Mouse (Mus musculus): ENCODE measurements at regions not wholly inside any gene's neighbourhood (a gene's known extent, or its start where the extent isn't known, plus 50 kb on each side); places are given as distances from the start of the nearest gene placed in this dataset. TPM values are rescaled to one million over a fixed set of nuclear protein-coding genes. Genes with fewer than 3 reads are reported as not detected.

DNA sequence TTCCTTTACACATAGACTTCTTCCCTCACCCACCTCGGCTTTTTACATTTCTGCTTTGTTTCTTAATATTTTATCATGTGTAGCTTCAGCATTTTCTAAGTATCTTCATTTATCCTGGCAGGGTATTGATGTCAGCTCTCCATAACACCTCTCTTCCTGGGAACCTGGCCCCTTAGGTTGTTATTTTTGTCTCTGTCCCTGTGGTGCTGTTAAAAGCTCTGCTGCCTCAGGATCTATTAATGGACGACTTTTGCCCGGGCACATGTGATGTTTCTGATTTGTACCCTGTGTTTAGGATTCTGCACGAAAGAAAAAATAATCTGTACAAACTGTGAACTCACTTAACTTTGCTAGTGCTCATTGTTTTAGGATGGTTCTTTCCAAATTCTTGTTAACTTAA is 81.4 kb upstream of the Syt1 start:
- Histone ChIP-seq H3K4me1 (ENCODE audit: insufficient read depth, low read length) (no peaks in the 10 kb centered on the region), H3K27me3 (ENCODE audit: insufficient read depth, low read length) (no peaks in the 10 kb centered on the region), H3K4me2 (replicated peaks; ENCODE audit: low read depth, low read length) (no peak overlapping the region), H3K27ac (ENCODE audit: low read length) (no peak overlapping the region), H3K9ac (replicated peaks; ENCODE audit: low read length) (no peak overlapping the region), H3K36me3 (ENCODE audit: insufficient read depth, low read length) (no peaks in the 10 kb centered on the region), H3K4me3 (ENCODE audit: low read length) (no peak overlapping the region), H3K9me3 (ENCODE audit: low read length) (no peaks in the 10 kb centered on the region)
- 62% methylated on average over 4 of the region's 4 CpGs for WGBS
- no peak for ATAC-seq (ENCODE audit: low FRiP score, low TSS enrichment)

DNA sequence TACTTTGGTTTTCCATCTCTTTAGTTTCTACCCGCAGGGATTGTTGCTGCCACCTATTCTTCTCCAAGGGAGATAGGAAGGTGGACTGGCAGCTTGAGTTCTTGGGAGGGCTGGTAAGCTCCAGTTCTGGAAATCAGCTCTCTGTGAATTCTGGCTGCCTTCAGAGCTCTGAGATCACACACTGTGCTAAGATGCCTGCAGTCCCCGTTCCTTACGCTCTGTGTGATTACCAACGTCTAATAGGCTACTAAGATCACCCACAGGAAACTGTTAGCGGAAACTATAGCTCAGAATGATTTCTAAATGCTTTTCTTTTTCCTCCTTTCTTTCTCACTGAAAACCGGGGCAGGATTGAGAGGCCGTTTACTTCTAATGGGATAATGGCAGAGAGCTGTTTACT is 69.0 kb upstream of the Syt1 start:
- Histone ChIP-seq H3K9ac (replicated peaks; ENCODE audit: low read length) (no peak overlapping the region), H3K36me3 (ENCODE audit: insufficient read depth, low read length) (no peaks in the 10 kb centered on the region), H3K4me3 (ENCODE audit: low read length) (no peak overlapping the region), H3K9me3 (ENCODE audit: low read length) (no peaks in the 10 kb centered on the region), H3K27ac (ENCODE audit: low read length) (no peak overlapping the region), H3K27me3 (ENCODE audit: insufficient read depth, low read length) (no peaks in the 10 kb centered on the region), H3K4me2 (replicated peaks; ENCODE audit: low read depth, low read length) (no peak overlapping the region), H3K4me1 (ENCODE audit: insufficient read depth, low read length) (no peaks in the 10 kb centered on the region)
- ATAC-seq (ENCODE audit: low FRiP score, low TSS enrichment): no peak
- WGBS: 34% methylated on average over 7 of the region's 7 CpGs

DNA sequence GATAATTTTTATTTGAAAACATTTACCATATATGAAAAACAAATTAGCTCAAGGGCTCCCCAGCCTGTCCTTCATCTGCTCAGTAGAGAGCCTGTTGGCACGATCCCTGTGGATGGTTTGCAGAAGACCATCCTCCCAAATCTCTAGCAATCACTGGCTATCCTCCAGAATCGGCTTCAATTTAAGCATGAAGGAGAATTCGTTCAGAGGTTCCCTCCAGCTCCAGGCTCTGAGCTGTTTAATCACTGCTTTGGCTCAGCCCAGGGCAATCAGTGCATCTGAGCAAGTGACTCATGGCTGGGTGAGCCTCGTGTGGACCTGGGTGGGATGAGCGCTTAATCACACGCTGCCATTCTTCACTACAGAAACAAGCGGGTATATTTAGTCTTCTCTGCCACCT is 63.4 kb upstream of the Syt1 start:
- no peaks in the 10 kb centered on the region for H3K27me3 ChIP-seq (ENCODE audit: insufficient read depth, low read length)
- ATAC-seq (ENCODE audit: low FRiP score, low TSS enrichment): no peak
- H3K4me2 ChIP-seq (replicated peaks; ENCODE audit: low read depth, low read length): no peak overlapping the region
- no peaks in the 10 kb centered on the region for H3K36me3 ChIP-seq (ENCODE audit: insufficient read depth, low read length)
- no peaks in the 10 kb centered on the region for H3K9me3 ChIP-seq (ENCODE audit: low read length)
- no peaks in the 10 kb centered on the region for H3K4me1 ChIP-seq (ENCODE audit: insufficient read depth, low read length)
- no peak overlapping the region for H3K27ac ChIP-seq (ENCODE audit: low read length)
- 83% methylated on average over 7 of the region's 7 CpGs for WGBS
- H3K9ac ChIP-seq (replicated peaks; ENCODE audit: low read length): no peak overlapping the region
- no peak overlapping the region for H3K4me3 ChIP-seq (ENCODE audit: low read length)

Small RNAs in the stretch of these regions (microRNA-seq; reads per million reads assigned to microRNA genes)
- not detected for gene Gm44495

Measured in kidney, embryonic 16.5 days (tissue).